Mouse (Mus musculus) adrenal gland, postnatal 0 days (tissue): ENCODE results near the gene Sdf2. TPM values are rescaled to one million over a fixed set of nuclear protein-coding genes. Genes with fewer than 3 reads are reported as not detected.

Source experiments
- polyA plus RNA-seq: library from polyadenylated mRNA; unstranded; fragments of >200 nt; fragmentation: Nextera tagmentation; extraction: Ambion mirVana; gene quantifications from 2 replicates; pipeline ENCODE4 v1.2.1, GENCODE M21; 2015

Gene Sdf2
- 161 and 193 TPM in 2 replicates for polyA plus RNA-seq

DNA sequence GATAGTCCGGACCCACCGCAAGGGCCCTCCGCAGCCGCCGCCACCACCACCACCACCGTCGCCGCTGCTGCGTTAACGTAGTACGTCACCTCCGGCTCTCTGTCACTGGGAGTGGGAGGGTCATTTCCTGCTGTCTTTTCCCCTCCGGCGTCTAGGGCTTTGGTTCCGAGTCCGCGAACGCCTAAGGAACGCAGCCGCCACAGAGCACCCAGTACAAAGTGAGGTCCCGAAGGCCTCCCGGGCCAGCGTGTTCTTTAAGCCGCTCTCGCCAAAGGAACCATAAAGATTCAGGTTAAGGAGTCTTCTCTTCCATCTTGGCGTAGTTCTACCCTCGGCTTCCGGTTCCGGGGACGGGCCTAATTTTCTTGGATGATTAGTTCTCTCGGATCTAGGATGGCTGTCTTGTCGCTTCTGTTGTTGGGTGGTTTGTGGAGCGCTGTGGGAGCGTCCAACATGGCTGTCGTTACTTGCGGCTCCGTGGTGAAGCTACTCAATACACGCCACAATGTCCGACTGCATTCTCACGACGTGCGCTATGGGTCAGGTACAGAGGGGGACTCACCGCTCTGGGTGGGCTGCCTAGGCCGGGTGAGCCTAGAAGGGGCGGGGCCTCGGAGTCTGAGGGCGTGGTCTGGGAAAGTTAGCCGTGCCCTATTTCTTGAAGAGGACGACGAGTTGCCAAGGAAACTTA, at the start of gene Sdf2, which contains the start of gene Supt6:
Sdf2 (plus strand) TSS at position 120 of the 691 bp plus-strand sequence.
Supt6 (minus strand) TSS at position 361 of the 691 bp plus-strand sequence.

DNA sequence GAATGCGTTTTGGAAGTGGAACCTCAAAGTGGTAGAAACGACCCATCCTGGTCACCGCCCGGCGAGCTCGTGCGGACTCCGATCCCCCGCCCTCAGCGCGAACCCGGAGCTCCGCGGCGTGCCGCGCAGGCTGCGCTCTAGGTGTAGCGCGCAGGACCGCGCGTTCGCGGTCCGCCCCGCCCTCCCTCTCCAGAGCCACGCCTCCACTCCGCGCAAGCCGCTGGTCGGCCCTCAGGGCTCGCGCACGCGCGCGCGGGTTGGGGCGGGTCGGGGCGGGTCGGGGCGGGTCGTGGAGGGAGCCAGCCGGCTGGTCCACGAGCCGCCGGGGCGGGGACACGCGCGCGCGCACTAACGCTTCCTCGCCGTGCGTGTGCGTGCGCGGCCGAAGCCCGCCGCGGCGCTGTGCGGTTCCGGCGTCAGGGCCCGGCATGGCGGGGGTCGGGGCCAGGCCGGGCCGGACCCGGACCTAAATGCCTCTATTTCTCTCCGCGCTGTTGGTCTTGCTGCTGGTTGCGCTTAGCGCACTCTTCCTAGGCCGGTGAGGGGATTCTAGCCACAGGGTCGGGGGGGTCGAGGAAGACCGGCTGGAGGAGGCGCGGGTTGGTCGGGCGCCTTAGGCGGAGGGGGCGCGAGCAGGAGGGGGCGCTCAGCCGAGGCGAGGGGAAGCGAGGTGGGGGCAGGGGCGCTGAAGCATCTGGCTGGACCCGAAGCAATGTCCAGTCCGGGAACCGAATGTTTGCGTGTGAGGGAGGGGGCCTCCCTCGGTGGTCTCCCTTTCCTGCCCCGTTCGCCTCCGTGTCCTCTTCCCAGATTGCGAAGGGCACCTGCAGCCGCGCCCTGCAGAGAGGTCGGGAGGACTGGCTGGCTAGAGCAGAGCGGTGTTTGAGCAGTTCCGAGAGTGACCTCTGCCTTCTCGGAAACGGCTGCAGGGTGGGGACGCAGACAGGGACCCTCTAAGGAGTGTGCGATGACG, 16.1 kb downstream of the Sdf2 start, which contains the start of gene 2610507B11Rik:
2610507B11Rik (plus strand) TSS at position 373 of the 973 bp plus-strand sequence.

GRCm38 (mm10) chr11:78290654-78291053, 45.1 kb downstream of the Sdf2 start, which contains the start of gene BC030499:
Gene BC030499, plus strand, starts transcription at chr11:78290841.

DNA sequence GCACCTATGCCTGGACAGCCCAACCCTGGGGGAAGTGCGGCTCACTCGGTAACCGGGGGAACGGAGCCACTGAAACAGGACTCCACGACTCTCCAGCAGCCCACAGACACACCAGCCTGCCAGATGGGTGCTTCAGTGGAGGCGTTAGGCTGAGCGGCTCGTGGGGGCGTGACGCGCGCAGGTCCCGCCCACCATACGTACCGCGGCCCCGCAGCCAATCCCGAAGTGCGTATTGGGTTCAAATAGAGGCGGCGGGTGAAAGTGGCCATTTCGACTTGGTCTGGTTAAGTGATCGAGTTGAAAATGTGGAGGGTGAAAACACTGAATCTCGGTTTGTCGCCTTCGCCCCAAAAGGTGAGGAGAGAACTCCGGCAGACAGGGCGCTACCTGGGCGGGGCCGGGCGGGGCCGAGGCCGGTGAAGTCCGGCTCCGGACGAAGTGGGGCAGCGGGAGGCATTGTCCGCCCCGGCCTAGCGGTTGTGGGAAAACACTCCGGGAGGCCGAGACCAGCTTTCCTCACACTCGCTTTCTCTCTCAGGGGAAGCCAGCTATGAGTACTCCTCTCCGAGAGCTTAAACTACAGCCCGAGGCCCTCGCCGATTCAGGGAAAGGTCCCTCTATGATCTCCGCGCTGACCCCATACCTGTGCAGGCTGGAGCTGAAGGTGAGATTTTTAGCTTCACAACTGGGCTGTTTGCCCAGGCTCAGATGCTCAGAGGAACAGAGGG, 56.0 kb downstream of the Sdf2 start, which contains the start of gene Spag5:
Spag5 (plus strand) TSS at position 173 of the 728 bp plus-strand sequence.

Other genes starting within 250 kb of the Sdf2 start
- 13.1 and 22.1 TPM in 2 replicates for gene Dhrs13, start 213.5 kb upstream of the Sdf2 start, polyA plus RNA-seq
- 73.4 and 83.2 TPM in 2 replicates for gene Flot2, start 207.8 kb upstream of the Sdf2 start, polyA plus RNA-seq
- gene Eral1, start 165.4 kb upstream of the Sdf2 start, polyA plus RNA-seq: 18.5 and 31.0 TPM in 2 replicates
- 7.7 and 11.3 TPM in 2 replicates for gene Fam222b, start 151.1 kb upstream of the Sdf2 start, polyA plus RNA-seq
- gene Traf4, start 80.2 kb upstream of the Sdf2 start, polyA plus RNA-seq: 26.5 and 29.7 TPM in 2 replicates
- gene Nek8, start 69.1 kb upstream of the Sdf2 start, polyA plus RNA-seq: 12.4 and 15.0 TPM in 2 replicates
- gene Tlcd1, start 69.0 kb upstream of the Sdf2 start, polyA plus RNA-seq: 43.8 and 59.8 TPM in 2 replicates
- gene Rpl23a, start 62.2 kb upstream of the Sdf2 start, polyA plus RNA-seq: 1,480 and 1,753 TPM in 2 replicates
- gene Rab34, start 57.3 kb upstream of the Sdf2 start, polyA plus RNA-seq: 133 and 149 TPM in 2 replicates
- 6.5 and 7.8 TPM in 2 replicates for gene Proca1, start 52.4 kb upstream of the Sdf2 start, polyA plus RNA-seq
- 12.5 and 14.4 TPM in 2 replicates for gene Supt6, start 241 bp downstream of the Sdf2 start, polyA plus RNA-seq
- 39.8 and 70.6 TPM in 2 replicates for gene 2610507B11Rik, start 16.0 kb downstream of the Sdf2 start, polyA plus RNA-seq
- gene BC030499, start 45.1 kb downstream of the Sdf2 start, polyA plus RNA-seq: 0.21 TPM in 1 of 2 replicates, not detected in the other
- 6.4 and 8.2 TPM in 2 replicates for gene Spag5, start 55.8 kb downstream of the Sdf2 start, polyA plus RNA-seq
- gene Aldoc, start 77.2 kb downstream of the Sdf2 start, polyA plus RNA-seq: 13.7 and 19.6 TPM in 2 replicates
- 50.8 and 80.0 TPM in 2 replicates for gene Pigs, start 82.7 kb downstream of the Sdf2 start, polyA plus RNA-seq
- 82.0 and 100 TPM in 2 replicates for gene Unc119, start 97.7 kb downstream of the Sdf2 start, polyA plus RNA-seq
- 0.06 TPM in 1 of 2 replicates, not detected in the other for gene Foxn1, start 140.8 kb downstream of the Sdf2 start, polyA plus RNA-seq
- gene Slc13a2, start 176.5 kb downstream of the Sdf2 start, polyA plus RNA-seq: 0.11 and 0.21 TPM in 2 replicates
- gene Slc46a1, start 220.0 kb downstream of the Sdf2 start, polyA plus RNA-seq: 13.1 and 25.8 TPM in 2 replicates